Mouse (Mus musculus) liver, embryonic 16.5 days (tissue): ENCODE measurements around the gene Ptpa. TPM values are rescaled to one million over a fixed set of nuclear protein-coding genes. Genes with fewer than 3 reads are reported as not detected.

Experiments used
- ATAC-seq: fragments of 200-750 bp; cut with Nextera tagmentation; 2 replicates; pipeline ENCODE4 v1.8.0; 2017; ENCODE audit warnings: low read depth, mild to moderate bottlenecking, moderate number of reproducible peaks, moderate library complexity
- H3K27ac ChIP-seq: fragments of 300-500 bp; sonication (generic); 2 replicates; pipeline ENCODE4 v1.5.1; 2014; ENCODE audit warnings: mild to moderate bottlenecking, low read length
- H3K27me3 ChIP-seq: fragments of 300-500 bp; sonication (generic); 2 replicates; pipeline ENCODE4 v1.6.1; 2014; ENCODE audit warnings: low read depth, low read length, mixed read lengths; ENCODE audit not compliant: control insufficient read depth, insufficient read depth
- H3K36me3 ChIP-seq: fragments of 300-500 bp; sonication (generic); 2 replicates; pipeline ENCODE4 v1.6.1; 2014; ENCODE audit warnings: mild to moderate bottlenecking; ENCODE audit not compliant: control insufficient read depth, insufficient read depth
- H3K4me1 ChIP-seq: fragments of 300-500 bp; sonication (generic); 2 replicates; pipeline ENCODE4 v1.6.1; 2014; ENCODE audit warnings: low read depth, low read length, mixed read lengths; ENCODE audit not compliant: control insufficient read depth
- H3K4me2 ChIP-seq: fragments of 300-500 bp; sonication (generic); 2 replicates; pipeline ENCODE4 v1.6.1; 2014; ENCODE audit warnings: low read depth, low read length, mixed read lengths
- H3K4me3 ChIP-seq: fragments of 300-500 bp; sonication (generic); 2 replicates; pipeline ENCODE4 v1.5.1; 2014; ENCODE audit warnings: low read depth, mild to moderate bottlenecking, low read length
- H3K9ac ChIP-seq: fragments of 300-500 bp; sonication (generic); 2 replicates; pipeline ENCODE4 v1.6.1; 2014; ENCODE audit warnings: low read depth, low read length
- H3K9me3 ChIP-seq: fragments of 300-500 bp; sonication (generic); replicated peaks from 2 replicates; pipeline ENCODE4 v1.6.1; 2016; ENCODE audit warnings: low read length; ENCODE audit not compliant: control insufficient read depth
- WGBS: fragments of 180-500 bp; shearing (Covaris S2); extraction: QIAGEN DNeasy Blood & Tissue Kit; methylation state at CpG from one replicate; pipeline ENCODE4 v1.1.7; 2014; ENCODE audit not compliant: insufficient replicate concordance; 5-methylcytosine and 5-hydroxymethylcytosine counted together
- polyA plus RNA-seq: library from polyadenylated mRNA; unstranded; fragments of >200 nt; fragmentation: Nextera tagmentation; extraction: Ambion mirVana; gene quantifications from 2 replicates; pipeline ENCODE4 v1.2.1, GENCODE M21; 2015

Ptpa gene
- polyA plus RNA-seq, 1 experiment from 2014 or later, result 121 TPM

- 24% methylated on average over 5 of the region's 5 CpGs for WGBS
- peak; percentile 59 for ATAC-seq
- peak overlapping the region; percentile 73 for H3K9ac ChIP-seq
- no peaks in the 10 kb centered on the region for H3K9me3 ChIP-seq
- H3K4me3 ChIP-seq, result peak overlapping the region; percentile 99
- peak overlapping the region; percentile 88 for H3K4me2 ChIP-seq
- H3K4me1 ChIP-seq, result peaks cover 41% of the 10 kb centered on the region
- no peaks in the 10 kb centered on the region for H3K27me3 ChIP-seq
- peak overlapping the region; percentile 97 for H3K27ac ChIP-seq
- H3K36me3 ChIP-seq, result no peaks in the 10 kb centered on the region
These were observed 1.8 kb downstream of the Ptpa start for GRCm38 (mm10) chr2:30417595-30418165.

- Histone ChIP-seq H3K4me1 (peaks cover 41% of the 10 kb centered on the region), H3K36me3 (peaks cover 2% of the 10 kb centered on the region; the same call in 1 of the 2 replicates), H3K4me2 (peak overlapping the region; percentile 88), H3K27me3 (no peaks in the 10 kb centered on the region), H3K27ac (peak overlapping the region; percentile 97), H3K9me3 (no peaks in the 10 kb centered on the region), H3K9ac (peak overlapping the region; percentile 73), H3K4me3 (peak overlapping the region; percentile 99)
- no peak for ATAC-seq
- 60% methylated on average over 6 of the region's 6 CpGs for WGBS
These were observed 2.4 kb downstream of the Ptpa start for GRCm38 (mm10) chr2:30418259-30418658.

- ATAC-seq, result no peak
- Histone ChIP-seq H3K36me3 (peaks cover 2% of the 10 kb centered on the region; the same call in 1 of the 2 replicates), H3K27me3 (no peaks in the 10 kb centered on the region), H3K9me3 (no peaks in the 10 kb centered on the region), H3K4me1 (peaks cover 35% of the 10 kb centered on the region), H3K27ac (peak overlapping the region; percentile 97), H3K9ac (peak overlapping the region; percentile 73), H3K4me3 (peak overlapping the region; percentile 99), H3K4me2 (peak overlapping the region; percentile 88)
- 29% methylated on average over 10 of the region's 10 CpGs for WGBS
These were observed 3.3 kb downstream of the Ptpa start for GRCm38 (mm10) chr2:30419112-30419511.

- Histone ChIP-seq H3K9me3 (no peaks in the 10 kb centered on the region), H3K27me3 (no peaks in the 10 kb centered on the region), H3K27ac (no peak overlapping the region), H3K36me3 (peaks cover 5% of the 10 kb centered on the region), H3K4me3 (no peak overlapping the region), H3K9ac (no peak overlapping the region), H3K4me1 (peaks cover 26% of the 10 kb centered on the region), H3K4me2 (no peak overlapping the region)
- no peak for ATAC-seq
- 79% methylated on average over 4 of the region's 4 CpGs for WGBS
These were observed 5.6 kb downstream of the Ptpa start for GRCm38 (mm10) chr2:30421432-30421831.

GRCm38 (mm10) chr2:30429156-30429555 is 13.3 kb downstream of the Ptpa start:
- H3K36me3 ChIP-seq, result peaks cover 74% of the 10 kb centered on the region
- peaks cover 2% of the 10 kb centered on the region; the same call in 1 of the 2 replicates for H3K4me1 ChIP-seq
- no peak for ATAC-seq
- no peak overlapping the region for H3K9ac ChIP-seq
- H3K27ac ChIP-seq, result no peak overlapping the region
- H3K4me3 ChIP-seq, result no peak overlapping the region
- H3K27me3 ChIP-seq, result no peaks in the 10 kb centered on the region
- H3K9me3 ChIP-seq, result no peaks in the 10 kb centered on the region
- no peak overlapping the region for H3K4me2 ChIP-seq

- Histone ChIP-seq H3K4me2 (no peak overlapping the region), H3K4me1 (peaks cover 17% of the 10 kb centered on the region), H3K36me3 (peaks cover 62% of the 10 kb centered on the region), H3K9ac (no peak overlapping the region), H3K27me3 (no peaks in the 10 kb centered on the region), H3K9me3 (no peaks in the 10 kb centered on the region), H3K27ac (peak overlapping the region; percentile 13; the same call in 1 of the 2 replicates), H3K4me3 (no peak overlapping the region)
- 22% methylated on average over 5 of the region's 5 CpGs for WGBS
- peak; percentile 74 for ATAC-seq
These were observed 19.7 kb downstream of the Ptpa start for GRCm38 (mm10) chr2:30435326-30436155.

GRCm38 (mm10) chr2:30436156-30436545 is 20.3 kb downstream of the Ptpa start:
- Histone ChIP-seq H3K4me2 (no peak overlapping the region), H3K9me3 (no peaks in the 10 kb centered on the region), H3K4me1 (peaks cover 24% of the 10 kb centered on the region), H3K27ac (no peak overlapping the region), H3K9ac (no peak overlapping the region), H3K36me3 (peaks cover 60% of the 10 kb centered on the region), H3K27me3 (no peaks in the 10 kb centered on the region), H3K4me3 (no peak overlapping the region)
- ATAC-seq, result no peak
- WGBS, result 74% methylated on average over 5 of the region's 5 CpGs

- Histone ChIP-seq H3K27ac (no peak overlapping the region), H3K9me3 (no peaks in the 10 kb centered on the region), H3K36me3 (peaks cover 54% of the 10 kb centered on the region), H3K9ac (no peak overlapping the region), H3K4me1 (peaks cover 28% of the 10 kb centered on the region), H3K4me2 (no peak overlapping the region), H3K4me3 (no peak overlapping the region), H3K27me3 (no peaks in the 10 kb centered on the region)
- no peak for ATAC-seq
- WGBS, result 81% methylated on average over 4 of the region's 4 CpGs
These were observed 21.0 kb downstream of the Ptpa start for GRCm38 (mm10) chr2:30436809-30437208.

- peaks cover 44% of the 10 kb centered on the region for H3K36me3 ChIP-seq
- H3K27me3 ChIP-seq, result no peaks in the 10 kb centered on the region
- H3K4me3 ChIP-seq, result no peak overlapping the region
- H3K9me3 ChIP-seq, result no peaks in the 10 kb centered on the region
- 89% methylated on average over 4 of the region's 4 CpGs for WGBS
- H3K4me1 ChIP-seq, result peaks cover 35% of the 10 kb centered on the region
- no peak overlapping the region for H3K4me2 ChIP-seq
- H3K27ac ChIP-seq, result no peak overlapping the region
- H3K9ac ChIP-seq, result no peak overlapping the region
- no peak for ATAC-seq
These were observed 22.0 kb downstream of the Ptpa start for GRCm38 (mm10) chr2:30437791-30438190.
